Mouse (Mus musculus): Measurements from ENCODE around the gene Lce1m. TPM values are rescaled to one million over a fixed set of nuclear protein-coding genes. Genes with fewer than 3 reads are reported as not detected.

Lce1m gene
- polyA plus RNA-seq (2015; fragmentation: Illumina TruSeq; extraction: RNeasy Lipid Tissue Mini Kit (QIAGEN cat#74804); ENCODE audit: insufficient read depth, low replicate concordance): not detected

DNA sequence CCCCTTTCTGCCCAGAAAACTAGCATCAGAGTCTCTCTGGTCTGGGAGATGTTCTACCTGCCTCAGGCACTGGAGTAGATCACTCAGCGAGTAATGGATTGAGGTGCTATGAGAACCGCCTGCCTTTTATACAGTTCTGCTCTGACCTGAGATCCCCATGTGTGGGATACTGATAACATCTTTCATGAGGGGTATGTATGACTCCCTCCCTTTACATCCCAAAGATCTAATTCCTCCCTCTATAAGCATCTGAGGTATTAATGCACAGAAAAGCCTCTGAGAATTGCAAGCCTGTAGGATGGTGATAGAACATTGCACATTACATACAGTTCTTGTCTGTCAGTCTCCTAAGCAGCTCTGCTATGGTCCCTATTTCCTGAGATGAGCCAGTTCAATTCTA is at the start of gene Lce1m:
Gene Lce1m, minus strand, starts transcription at position 101 of the 400 bp plus-strand sequence.

DNA sequence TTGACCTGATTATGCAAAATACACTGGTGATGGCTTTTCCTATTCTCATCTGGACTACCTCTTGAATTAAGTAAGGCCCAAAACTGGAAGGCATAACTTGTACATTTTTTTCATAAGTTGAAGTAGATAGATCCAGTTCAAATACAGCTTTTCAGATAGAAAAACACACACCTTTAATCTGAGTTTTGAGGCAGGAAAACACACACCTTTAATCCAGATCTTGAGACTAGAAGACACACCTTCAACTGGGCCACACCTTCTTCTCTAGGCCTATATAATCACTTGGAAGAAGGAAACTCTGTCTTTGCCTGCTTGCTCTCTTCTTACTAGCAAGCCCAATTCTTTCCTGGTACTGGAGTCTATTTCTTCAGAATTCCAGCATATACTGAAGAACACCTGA is 49.7 kb upstream of the Lce1m start, which contains the start of gene Gm4858:
Gene Gm4858, plus strand, starts transcription at position 301 of the 400 bp plus-strand sequence.

DNA sequence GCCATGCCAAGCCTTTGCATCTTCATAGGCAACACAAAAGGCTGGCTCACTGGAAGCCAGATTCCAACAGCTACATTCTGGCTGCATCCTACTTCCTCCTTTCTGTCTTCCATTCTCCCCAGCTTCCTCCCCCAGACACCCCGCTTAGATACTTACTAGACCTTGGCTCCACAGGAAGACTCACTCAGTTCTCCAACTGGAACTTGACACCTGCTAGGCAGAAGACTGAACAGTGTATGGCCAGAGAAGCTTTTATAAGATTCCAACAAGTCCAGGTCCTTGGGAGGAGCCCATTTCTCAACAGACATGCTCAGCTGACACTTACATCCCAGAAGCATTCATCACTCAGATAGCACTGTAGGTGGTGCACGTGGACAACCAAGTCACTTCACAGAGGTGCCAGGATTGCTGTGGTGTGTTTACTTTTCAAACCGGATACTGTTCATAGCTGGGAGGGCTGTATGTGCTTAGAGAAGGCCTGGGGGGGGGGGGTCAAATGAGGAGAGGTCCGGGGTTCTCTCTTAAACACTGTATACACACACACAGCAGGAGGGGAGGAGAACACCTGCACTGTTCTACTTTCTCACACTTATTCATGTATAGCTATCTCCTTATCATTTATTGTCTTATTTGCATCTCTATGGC is 3.3 kb downstream of the Lce1m start, which contains the start of gene Crct1:
Gene Crct1, minus strand, starts transcription at position 228 of the 645 bp plus-strand sequence.

DNA sequence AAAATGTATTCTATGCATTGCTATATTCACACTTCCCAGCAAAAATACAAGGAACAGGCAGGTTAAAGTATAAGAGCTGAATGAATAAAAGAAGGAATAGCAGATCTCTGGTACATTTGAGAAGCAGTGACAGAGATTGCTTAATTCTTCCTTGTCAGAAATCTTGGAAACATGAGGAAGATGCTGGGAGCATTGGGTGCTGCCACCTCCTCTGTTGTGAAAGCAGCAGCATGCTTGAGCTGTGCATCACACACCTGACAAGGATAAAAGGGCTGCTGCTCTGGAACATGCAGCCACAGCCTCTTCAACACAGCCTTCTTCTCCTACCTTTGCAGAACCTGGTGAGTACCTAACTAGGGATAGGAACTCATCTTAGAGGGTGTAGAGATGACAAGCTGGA is 26.9 kb downstream of the Lce1m start, which contains the start of gene Lce3f:
Gene Lce3f, plus strand, starts transcription at position 301 of the 400 bp plus-strand sequence.

Other genes starting within 250 kb of the Lce1m start
- not detected for gene Lce1i, start 240.2 kb downstream of the Lce1m start, polyA plus RNA-seq (2015; fragmentation: Illumina TruSeq; extraction: RNeasy Lipid Tissue Mini Kit (QIAGEN cat#74804); ENCODE audit: insufficient read depth, low replicate concordance)
- gene Lce1j, start 228.5 kb downstream of the Lce1m start, polyA plus RNA-seq (2015; fragmentation: Illumina TruSeq; extraction: RNeasy Lipid Tissue Mini Kit (QIAGEN cat#74804); ENCODE audit: insufficient read depth, low replicate concordance): not detected
- not detected for gene Lce1k, start 211.2 kb downstream of the Lce1m start, polyA plus RNA-seq (2015; fragmentation: Illumina TruSeq; extraction: RNeasy Lipid Tissue Mini Kit (QIAGEN cat#74804); ENCODE audit: insufficient read depth, low replicate concordance)
- not detected for gene Kprp, start 191.8 kb downstream of the Lce1m start, polyA plus RNA-seq (2015; fragmentation: Illumina TruSeq; extraction: RNeasy Lipid Tissue Mini Kit (QIAGEN cat#74804); ENCODE audit: insufficient read depth, low replicate concordance)
- not detected for gene Lce1l, start 167.8 kb downstream of the Lce1m start, polyA plus RNA-seq (2015; fragmentation: Illumina TruSeq; extraction: RNeasy Lipid Tissue Mini Kit (QIAGEN cat#74804); ENCODE audit: insufficient read depth, low replicate concordance)
- not detected for gene 2310050C09Rik, start 148.8 kb downstream of the Lce1m start, polyA plus RNA-seq (2015; fragmentation: Illumina TruSeq; extraction: RNeasy Lipid Tissue Mini Kit (QIAGEN cat#74804); ENCODE audit: insufficient read depth, low replicate concordance)
- gene Lce3a, start 92.8 kb downstream of the Lce1m start, polyA plus RNA-seq (2015; fragmentation: Illumina TruSeq; extraction: RNeasy Lipid Tissue Mini Kit (QIAGEN cat#74804); ENCODE audit: insufficient read depth, low replicate concordance): not detected
- not detected for gene Lce3b, start 86.1 kb downstream of the Lce1m start, polyA plus RNA-seq (2015; fragmentation: Illumina TruSeq; extraction: RNeasy Lipid Tissue Mini Kit (QIAGEN cat#74804); ENCODE audit: insufficient read depth, low replicate concordance)
- not detected for gene Lce3c, start 74.6 kb downstream of the Lce1m start, polyA plus RNA-seq (2015; fragmentation: Illumina TruSeq; extraction: RNeasy Lipid Tissue Mini Kit (QIAGEN cat#74804); ENCODE audit: insufficient read depth, low replicate concordance)
- gene Lce3d, start 61.7 kb downstream of the Lce1m start, polyA plus RNA-seq (2015; fragmentation: Illumina TruSeq; extraction: RNeasy Lipid Tissue Mini Kit (QIAGEN cat#74804); ENCODE audit: insufficient read depth, low replicate concordance): not detected
- gene Lce3e, start 52.0 kb downstream of the Lce1m start, polyA plus RNA-seq (2015; fragmentation: Illumina TruSeq; extraction: RNeasy Lipid Tissue Mini Kit (QIAGEN cat#74804); ENCODE audit: insufficient read depth, low replicate concordance): not detected
- gene Lce3f, start 26.8 kb downstream of the Lce1m start, polyA plus RNA-seq (2015; fragmentation: Illumina TruSeq; extraction: RNeasy Lipid Tissue Mini Kit (QIAGEN cat#74804); ENCODE audit: insufficient read depth, low replicate concordance): not detected
- gene Crct1, start 3.4 kb downstream of the Lce1m start, polyA plus RNA-seq (2015; fragmentation: Illumina TruSeq; extraction: RNeasy Lipid Tissue Mini Kit (QIAGEN cat#74804); ENCODE audit: insufficient read depth, low replicate concordance): not detected
- not detected for gene Gm4858, start 49.8 kb upstream of the Lce1m start, polyA plus RNA-seq (2015; fragmentation: Illumina TruSeq; extraction: RNeasy Lipid Tissue Mini Kit (QIAGEN cat#74804); ENCODE audit: insufficient read depth, low replicate concordance)
- not detected for gene Crnn, start 125.7 kb upstream of the Lce1m start, polyA plus RNA-seq (2015; fragmentation: Illumina TruSeq; extraction: RNeasy Lipid Tissue Mini Kit (QIAGEN cat#74804); ENCODE audit: insufficient read depth, low replicate concordance)
- gene Flg2, start 178.2 kb upstream of the Lce1m start, polyA plus RNA-seq (2015; fragmentation: Illumina TruSeq; extraction: RNeasy Lipid Tissue Mini Kit (QIAGEN cat#74804); ENCODE audit: insufficient read depth, low replicate concordance): not detected

Measured in spleen, adult 10 weeks (tissue).